Mouse (Mus musculus): ENCODE results near the gene Tom1l2. TPM values are rescaled to one million over a fixed set of nuclear protein-coding genes. Genes with fewer than 3 reads are reported as not detected.

Tom1l2 gene
- polyA plus RNA-seq, 1 experiment from 2014 or later, result 19.7 TPM

DNA sequence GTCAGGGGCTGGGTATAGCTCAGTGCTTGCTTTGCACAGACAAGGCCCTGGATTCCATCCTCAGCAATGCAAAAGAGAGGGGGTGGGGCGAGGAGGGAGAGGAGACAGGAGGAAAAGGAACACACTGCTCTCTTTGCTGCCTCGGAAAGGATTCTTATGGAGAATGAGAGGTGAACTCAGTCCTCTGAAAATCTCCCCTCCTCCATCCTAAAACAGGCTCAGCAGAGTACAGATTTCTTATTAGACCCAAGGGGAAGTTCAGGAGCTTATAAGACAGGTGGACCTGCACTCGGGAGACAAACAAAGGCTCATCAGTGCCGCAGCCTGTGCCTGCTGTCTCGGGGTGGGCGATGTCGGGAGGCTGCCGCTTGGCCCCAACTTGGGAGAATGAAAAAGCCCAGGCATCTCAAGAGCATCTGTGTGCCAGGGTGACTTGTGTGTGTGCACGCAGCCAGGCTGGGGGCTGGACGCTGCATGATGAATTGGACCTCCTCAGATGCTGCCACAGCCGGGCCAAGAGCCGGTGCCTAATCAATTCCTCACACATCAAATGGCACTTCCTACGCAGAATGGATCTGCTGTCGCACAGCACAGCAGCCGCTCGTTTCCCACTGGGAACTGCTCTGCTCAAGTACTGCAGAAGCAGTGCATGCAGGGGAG, 32.2 kb upstream of the Tom1l2 start:
- Histone ChIP-seq H3K36me3 (ENCODE audit: insufficient read depth, low read length) (no peaks in the 10 kb centered on the region), H3K9ac (replicated peaks; ENCODE audit: low read depth) (no peak overlapping the region), H3K4me2 (replicated peaks; ENCODE audit: low read depth, low read length) (no peak overlapping the region), H3K4me3 (ENCODE audit: low read depth, low read length) (no peak overlapping the region), H3K27me3 (replicated peaks; ENCODE audit: insufficient read depth, low read length) (no peaks in the 10 kb centered on the region), H3K27ac (ENCODE audit: low read length) (no peak overlapping the region), H3K9me3 (ENCODE audit: low read length) (no peaks in the 10 kb centered on the region), H3K4me1 (ENCODE audit: insufficient read depth, low read depth, low read length) (no peaks in the 10 kb centered on the region)
- no peak for DNase-seq (ENCODE audit: low spot score)
- 10% methylated on average over 16 of the region's 16 CpGs for WGBS
- TF ChIP-seq EP300 (IDR thresholded peaks at IDR 0.05), result no peak
- TF ChIP-seq CTCF (IDR thresholded peaks at IDR 0.05), result no peak
- ATAC-seq, result no peak

DNA sequence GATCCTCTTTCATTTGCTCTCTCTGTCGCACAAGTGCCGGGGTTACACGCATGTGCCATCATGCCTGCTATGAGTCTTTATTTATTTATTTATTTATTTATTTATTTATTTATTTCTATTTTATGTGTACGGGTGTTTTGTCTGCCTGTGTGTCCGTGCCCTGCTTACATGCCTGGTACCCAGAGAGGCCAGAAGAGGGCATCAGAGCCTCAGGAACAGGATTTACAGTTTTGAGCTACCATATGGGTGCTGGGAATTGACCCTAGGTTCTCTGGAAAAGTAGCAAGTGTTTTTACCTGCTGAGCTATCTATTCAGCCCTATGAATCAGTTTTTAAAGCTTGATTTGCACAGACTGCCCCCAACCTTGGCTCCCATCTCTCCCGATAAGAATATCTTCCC, 30.8 kb upstream of the Tom1l2 start:
- Histone ChIP-seq H3K4me3 (ENCODE audit: low read depth, low read length) (no peak overlapping the region), H3K27me3 (replicated peaks; ENCODE audit: insufficient read depth, low read length) (no peaks in the 10 kb centered on the region), H3K9ac (replicated peaks; ENCODE audit: low read depth) (no peak overlapping the region), H3K4me2 (replicated peaks; ENCODE audit: low read depth, low read length) (no peak overlapping the region), H3K27ac (ENCODE audit: low read length) (no peak overlapping the region), H3K4me1 (ENCODE audit: insufficient read depth, low read depth, low read length) (no peaks in the 10 kb centered on the region), H3K36me3 (ENCODE audit: insufficient read depth, low read length) (no peaks in the 10 kb centered on the region), H3K9me3 (ENCODE audit: low read length) (no peaks in the 10 kb centered on the region)
- DNase-seq (ENCODE audit: low spot score) (no peak), ATAC-seq (no peak)
- TF ChIP-seq CTCF (IDR thresholded peaks at IDR 0.05), result peak; percentile 10; the same call in 1 of the 2 replicates
- no peak for TF ChIP-seq EP300 (IDR thresholded peaks at IDR 0.05)
- WGBS, result 88% methylated on average over 6 of the region's 6 CpGs

DNA sequence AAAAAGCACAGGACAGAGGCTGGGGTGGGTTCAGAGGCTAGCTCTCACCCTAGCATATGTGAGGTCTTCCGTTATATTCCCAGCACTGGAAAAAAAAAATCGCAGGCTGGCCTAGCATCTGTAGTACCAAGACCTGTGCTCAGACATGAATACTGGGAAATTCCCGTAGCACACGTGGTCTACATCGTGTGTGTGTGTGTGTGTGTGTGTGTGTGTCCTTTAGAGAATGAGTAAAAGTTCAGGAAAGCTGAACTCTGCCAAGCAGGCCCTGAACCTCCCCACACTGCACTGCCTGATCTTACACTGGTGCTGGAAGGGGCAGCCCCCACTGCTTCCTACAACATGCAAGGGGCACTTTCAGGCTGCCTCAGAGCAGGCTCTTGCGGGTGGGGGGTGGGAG, 21.8 kb upstream of the Tom1l2 start:
- H3K9me3 ChIP-seq (ENCODE audit: low read length), result no peaks in the 10 kb centered on the region
- DNase-seq (ENCODE audit: low spot score) (no peak), ATAC-seq (no peak)
- no peak overlapping the region for H3K4me3 ChIP-seq (ENCODE audit: low read depth, low read length)
- H3K9ac ChIP-seq (replicated peaks; ENCODE audit: low read depth), result no peak overlapping the region
- 81% methylated on average over 6 of the region's 6 CpGs for WGBS
- no peak for TF ChIP-seq CTCF (IDR thresholded peaks at IDR 0.05)
- no peak for TF ChIP-seq EP300 (IDR thresholded peaks at IDR 0.05)
- no peak overlapping the region for H3K27ac ChIP-seq (ENCODE audit: low read length)
- no peaks in the 10 kb centered on the region for H3K27me3 ChIP-seq (replicated peaks; ENCODE audit: insufficient read depth, low read length)
- no peak overlapping the region for H3K4me2 ChIP-seq (replicated peaks; ENCODE audit: low read depth, low read length)
- H3K36me3 ChIP-seq (ENCODE audit: insufficient read depth, low read length), result no peaks in the 10 kb centered on the region
- no peaks in the 10 kb centered on the region for H3K4me1 ChIP-seq (ENCODE audit: insufficient read depth, low read depth, low read length)

- no peak for ATAC-seq
- H3K36me3 ChIP-seq (ENCODE audit: insufficient read depth, low read length), result no peaks in the 10 kb centered on the region
- no peak overlapping the region for H3K9ac ChIP-seq (replicated peaks; ENCODE audit: low read depth)
- no peak overlapping the region for H3K27ac ChIP-seq (ENCODE audit: low read length)
- no peak for DNase-seq (ENCODE audit: low spot score)
- H3K4me2 ChIP-seq (replicated peaks; ENCODE audit: low read depth, low read length), result no peak overlapping the region
- H3K27me3 ChIP-seq (replicated peaks; ENCODE audit: insufficient read depth, low read length), result no peaks in the 10 kb centered on the region
- H3K9me3 ChIP-seq (ENCODE audit: low read length), result no peaks in the 10 kb centered on the region
- no peak for TF ChIP-seq EP300 (IDR thresholded peaks at IDR 0.05)
- 85% methylated on average over 13 of the region's 13 CpGs for WGBS
- no peaks in the 10 kb centered on the region for H3K4me1 ChIP-seq (ENCODE audit: insufficient read depth, low read depth, low read length)
- H3K4me3 ChIP-seq (ENCODE audit: low read depth, low read length), result no peak overlapping the region
Measured at GRCm38 (mm10) chr11:60370431-60370830, 17.7 kb upstream of the Tom1l2 start.

GRCm38 (mm10) chr11:60369448-60369847, 16.7 kb upstream of the Tom1l2 start:
- ATAC-seq, result no peak
- WGBS, result 63% methylated on average over 4 of the region's 4 CpGs
- H3K4me3 ChIP-seq (ENCODE audit: low read depth, low read length), result no peak overlapping the region

GRCm38 (mm10) chr11:60368909-60369308, 16.2 kb upstream of the Tom1l2 start:
- H3K36me3 ChIP-seq (ENCODE audit: insufficient read depth, low read length), result no peaks in the 10 kb centered on the region
- WGBS, result 61% methylated on average over 4 of the region's 4 CpGs
- TF ChIP-seq EP300 (IDR thresholded peaks at IDR 0.05) (no peak), CTCF (IDR thresholded peaks at IDR 0.05) (no peak)
- H3K4me3 ChIP-seq (ENCODE audit: low read depth, low read length), result no peak overlapping the region
- no peak overlapping the region for H3K4me2 ChIP-seq (replicated peaks; ENCODE audit: low read depth, low read length)
- H3K27me3 ChIP-seq (replicated peaks; ENCODE audit: insufficient read depth, low read length), result no peaks in the 10 kb centered on the region
- H3K4me1 ChIP-seq (ENCODE audit: insufficient read depth, low read depth, low read length), result no peaks in the 10 kb centered on the region
- ATAC-seq (no peak), DNase-seq (ENCODE audit: low spot score) (no peak)
- H3K9me3 ChIP-seq (ENCODE audit: low read length), result no peaks in the 10 kb centered on the region
- H3K27ac ChIP-seq (ENCODE audit: low read length), result no peak overlapping the region
- H3K9ac ChIP-seq (replicated peaks; ENCODE audit: low read depth), result no peak overlapping the region

More at GRCm38 (mm10) chr11:60369448-60369847, 16.7 kb upstream of the Tom1l2 start:
- no peaks in the 10 kb centered on the region for H3K4me1 ChIP-seq (ENCODE audit: insufficient read depth, low read depth, low read length)
- no peak for TF ChIP-seq EP300 (IDR thresholded peaks at IDR 0.05)
- TF ChIP-seq CTCF (IDR thresholded peaks at IDR 0.05), result no peak
- H3K27ac ChIP-seq (ENCODE audit: low read length), result no peak overlapping the region
- no peak overlapping the region for H3K9ac ChIP-seq (replicated peaks; ENCODE audit: low read depth)
- H3K27me3 ChIP-seq (replicated peaks; ENCODE audit: insufficient read depth, low read length), result no peaks in the 10 kb centered on the region
- no peaks in the 10 kb centered on the region for H3K36me3 ChIP-seq (ENCODE audit: insufficient read depth, low read length)
- no peaks in the 10 kb centered on the region for H3K9me3 ChIP-seq (ENCODE audit: low read length)
- no peak overlapping the region for H3K4me2 ChIP-seq (replicated peaks; ENCODE audit: low read depth, low read length)
- DNase-seq (ENCODE audit: low spot score), result no peak

DNA sequence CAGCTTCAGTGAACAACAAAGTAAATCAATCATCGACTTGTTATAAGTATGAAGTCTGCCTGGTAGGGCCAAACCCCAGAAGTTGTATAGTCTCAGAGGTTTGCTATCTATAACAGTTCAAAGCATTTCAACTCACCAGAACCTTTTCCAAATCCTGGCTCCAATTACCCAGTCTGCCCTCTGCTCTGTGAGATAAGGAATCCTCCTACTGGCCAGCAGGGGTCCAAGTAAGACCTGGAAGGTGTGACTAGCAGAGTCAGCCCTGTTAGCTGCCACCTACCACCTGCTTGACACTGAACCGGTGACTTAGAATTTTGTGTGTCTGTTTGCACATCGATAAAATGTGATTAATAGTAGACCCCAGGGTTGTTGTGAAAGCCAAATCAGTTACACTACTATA, 14.6 kb upstream of the Tom1l2 start:
- no peak overlapping the region for H3K27ac ChIP-seq (ENCODE audit: low read length)
- no peaks in the 10 kb centered on the region for H3K27me3 ChIP-seq (replicated peaks; ENCODE audit: insufficient read depth, low read length)
- no peak for TF ChIP-seq EP300 (IDR thresholded peaks at IDR 0.05)
- peak; percentile 34; the same call in 1 of the 2 replicates for TF ChIP-seq CTCF (IDR thresholded peaks at IDR 0.05)
- H3K9me3 ChIP-seq (ENCODE audit: low read length), result no peaks in the 10 kb centered on the region
- H3K9ac ChIP-seq (replicated peaks; ENCODE audit: low read depth), result no peak overlapping the region
- DNase-seq (ENCODE audit: low spot score) (peak; percentile 10), ATAC-seq (no peak)
- H3K4me2 ChIP-seq (replicated peaks; ENCODE audit: low read depth, low read length), result no peak overlapping the region
- no peaks in the 10 kb centered on the region for H3K36me3 ChIP-seq (ENCODE audit: insufficient read depth, low read length)
- 48% methylated on average over 3 of the region's 3 CpGs for WGBS
- H3K4me1 ChIP-seq (ENCODE audit: insufficient read depth, low read depth, low read length), result no peaks in the 10 kb centered on the region
- H3K4me3 ChIP-seq (ENCODE audit: low read depth, low read length), result no peak overlapping the region
